ENCODE assay signal across 32 mouse cellular contexts in genomic region chr17:67681084-67681483, GRCm38 (mm10). TPM values are rescaled to one million over a fixed set of nuclear protein-coding genes. Genes with fewer than 3 reads are reported as not detected.
DNase-seq lines count a peak whose midpoint lies in the region; ATAC-seq and TF ChIP-seq lines count a peak whose summit lies in the region.
"Had no signal": no experiment of that assay in that cellular context is flagged by ENCODE, and none has a peak within 500 bp of the region (broad histone marks: within the 10 kb centered on the region; RNA-seq: fewer than 3 reads in every experiment).

No protein-coding gene starts in this region.

- H3K4me1 ChIP-seq in kidney, adult 2 months (ENCODE audit: control insufficient read depth, insufficient read depth, low read length): 0 out of 2 replicates have a peak, but pooled peaks cover 3% of the 10 kb centered on the region
- peaks cover 20% of the 10 kb centered on the region for H3K4me1 ChIP-seq in kidney, embryonic 16.5 days (ENCODE audit: insufficient read depth, low read length)
- H3K4me1 ChIP-seq in lung, postnatal 0 days (ENCODE audit: insufficient read depth, low read depth, low read length): no peaks in the 10 kb centered on the region
- H3K4me1 ChIP-seq: forebrain, embryonic 15.5 days; heart, embryonic 15.5 days; limb, embryonic 12.5 days; liver, embryonic 15.5 days; megakaryocyte, embryonic 14.5 days; midbrain, embryonic 13.5 days had no signal

- no peak for TF ChIP-seq EP300 in lung, postnatal 0 days (IDR thresholded peaks at IDR 0.05)

- H3K27me3 ChIP-seq in kidney, adult 2 months (replicated peaks; ENCODE audit: control insufficient read depth, insufficient read depth, low read length): no peaks in the 10 kb centered on the region; the same call in 1 of the 2 replicates
- no peaks in the 10 kb centered on the region for H3K27me3 ChIP-seq in kidney, embryonic 16.5 days (ENCODE audit: insufficient read depth, low read length)
- no peaks in the 10 kb centered on the region for H3K27me3 ChIP-seq in lung, postnatal 0 days (replicated peaks; ENCODE audit: insufficient read depth, low read length)
- H3K27me3 ChIP-seq: embryonic facial prominence, embryonic 13.5 days; forebrain, embryonic 15.5 days; heart, embryonic 15.5 days; limb, embryonic 12.5 days; liver, embryonic 15.5 days; megakaryocyte, embryonic 14.5 days; midbrain, embryonic 13.5 days; neural tube, embryonic 13.5 days had no signal

- no peaks in the 10 kb centered on the region for H3K9me3 ChIP-seq in kidney, embryonic 16.5 days (ENCODE audit: low read length)
- H3K9me3 ChIP-seq in lung, postnatal 0 days (ENCODE audit: low read length): no peaks in the 10 kb centered on the region
- H3K9me3 ChIP-seq: embryonic facial prominence, embryonic 13.5 days; forebrain, embryonic 10.5 days; forebrain, embryonic 15.5 days; heart, embryonic 10.5 days; heart, embryonic 15.5 days; limb, embryonic 12.5 days; liver, embryonic 15.5 days; midbrain, embryonic 13.5 days; neural tube, embryonic 13.5 days had no signal

- peak; percentile 26 for DNase-seq in kidney, adult 2 months
- DNase-seq in lung, postnatal 0 days (ENCODE audit: low spot score): peak; percentile 17
- no peak for DNase-seq in lung, postnatal 14 days
- peak; percentile 71 for DNase-seq in ZHBTc4 (ENCODE audit: low read depth, low spot score)
- no peak for DNase-seq in layer of hippocampus, adult 9-11 months
- DNase-seq: B cell, adult 2 months; cerebellum, adult 18-20 months; cerebellum, postnatal 10 days; gastrocnemius, postnatal 25 days; heart, adult 11 months; kidney, adult 8-10 months; thymus, postnatal 4 days had no signal

- no peaks in the 10 kb centered on the region for H3K36me3 ChIP-seq in kidney, adult 2 months (ENCODE audit: control insufficient read depth, insufficient read depth, low read length)
- no peaks in the 10 kb centered on the region for H3K36me3 ChIP-seq in kidney, embryonic 16.5 days (ENCODE audit: insufficient read depth, low read length)
- no peaks in the 10 kb centered on the region for H3K36me3 ChIP-seq in lung, postnatal 0 days (ENCODE audit: insufficient read depth, low read length)
- H3K36me3 ChIP-seq: embryonic facial prominence, embryonic 13.5 days; forebrain, embryonic 10.5 days; forebrain, embryonic 15.5 days; heart, embryonic 10.5 days; heart, embryonic 15.5 days; limb, embryonic 12.5 days; liver, embryonic 15.5 days; midbrain, embryonic 13.5 days; neural tube, embryonic 13.5 days had no signal

- 72% methylated on average over 6 of the region's 6 CpGs for WGBS in kidney, adult 2 months
- 57% methylated on average over 6 of the region's 6 CpGs for WGBS in kidney, embryonic 16.5 days
- 63% methylated on average over 6 of the region's 6 CpGs for WGBS in lung, postnatal 0 days

- H3K4me3 ChIP-seq in kidney, adult 2 months (ENCODE audit: insufficient read depth, low read depth, low read length): no peak overlapping the region
- no peak overlapping the region for H3K4me3 ChIP-seq in kidney, embryonic 16.5 days (ENCODE audit: low read length)
- H3K4me3 ChIP-seq in lung, postnatal 0 days (ENCODE audit: low read depth, low read length): no peak overlapping the region
- H3K4me3 ChIP-seq: embryonic facial prominence, embryonic 13.5 days; forebrain, embryonic 10.5 days; forebrain, embryonic 15.5 days; heart, embryonic 10.5 days; heart, embryonic 15.5 days; left cerebral cortex, adult 2 months; limb, embryonic 12.5 days; liver, embryonic 15.5 days; megakaryocyte, embryonic 14.5 days; midbrain, embryonic 13.5 days; neural tube, embryonic 13.5 days had no signal

- H3K27ac ChIP-seq in kidney, adult 2 months (ENCODE audit: insufficient read depth, low read depth, low read length): no peak overlapping the region
- H3K27ac ChIP-seq in kidney, embryonic 16.5 days (ENCODE audit: low read length): no peak overlapping the region
- no peak overlapping the region for H3K27ac ChIP-seq in lung, postnatal 0 days (ENCODE audit: low read length)
- H3K27ac ChIP-seq: embryonic facial prominence, embryonic 13.5 days; forebrain, embryonic 10.5 days; forebrain, embryonic 15.5 days; heart, embryonic 10.5 days; heart, embryonic 15.5 days; left cerebral cortex, adult 2 months; limb, embryonic 12.5 days; liver, embryonic 15.5 days; midbrain, embryonic 13.5 days; neural tube, embryonic 13.5 days had no signal

- no peak for ATAC-seq in kidney, embryonic 16.5 days (ENCODE audit: low FRiP score, low TSS enrichment)
- 0 out of 2 replicates have a peak, but pooled peaks have one; percentile 35 for ATAC-seq in lung, postnatal 0 days
- ATAC-seq: forebrain, embryonic 15.5 days; hindbrain, embryonic 16.5 days; midbrain, embryonic 13.5 days had no signal

- no peak for TF ChIP-seq CTCF in kidney, adult 2 months (conservative IDR thresholded peaks at IDR 0.05; ENCODE audit: insufficient read depth, insufficient read length, low read depth, low read length)
- TF ChIP-seq CTCF in lung, postnatal 0 days (IDR thresholded peaks at IDR 0.05): no peak

- TF ChIP-seq POLR2A in kidney, adult 2 months (IDR thresholded peaks at IDR 0.05; ENCODE audit: low read depth, low read length): no peak

- no peak overlapping the region for H3K9ac ChIP-seq in kidney, embryonic 16.5 days (replicated peaks; ENCODE audit: low read length)
- H3K9ac ChIP-seq in lung, postnatal 0 days (replicated peaks; ENCODE audit: low read depth): no peak overlapping the region
- H3K9ac ChIP-seq: embryonic facial prominence, embryonic 13.5 days; forebrain, embryonic 15.5 days; heart, embryonic 15.5 days; limb, embryonic 12.5 days; liver, embryonic 15.5 days; midbrain, embryonic 13.5 days; neural tube, embryonic 13.5 days had no signal

- H3K4me2 ChIP-seq in kidney, embryonic 16.5 days (replicated peaks; ENCODE audit: low read depth, low read length): no peak overlapping the region
- no peak overlapping the region for H3K4me2 ChIP-seq in lung, postnatal 0 days (replicated peaks; ENCODE audit: low read depth, low read length)
- H3K4me2 ChIP-seq: embryonic facial prominence, embryonic 13.5 days; forebrain, embryonic 15.5 days; heart, embryonic 15.5 days; limb, embryonic 12.5 days; liver, embryonic 15.5 days; midbrain, embryonic 13.5 days; neural tube, embryonic 13.5 days had no signal

RNA-seq across cellular contexts. Expression of gene Lama1, which starts 16.0 kb away (rescaled TPM):
- 8.1 and 11.4 TPM in 2 replicates for polyA plus RNA-seq in kidney, adult 2 months (2012; rRNA removed)
- 45.6 and 50.7 TPM in 2 replicates for polyA plus RNA-seq in kidney, embryonic 16.5 days (2015; fragmentation: Nextera tagmentation; extraction: Ambion mirVana)
- 0.56 and 0.80 TPM in 2 replicates for polyA plus RNA-seq in lung, postnatal 0 days (2015; fragmentation: Nextera tagmentation; extraction: Ambion mirVana)

RNA-seq across cellular contexts. Expression of gene Lrrc30, which starts 48.6 kb away (rescaled TPM):
- 0.94 TPM in 1 of 2 replicates, not detected in the other for polyA plus RNA-seq in kidney, adult 2 months (2012; rRNA removed)
- not detected in 2 replicates for polyA plus RNA-seq in kidney, embryonic 16.5 days (2015; fragmentation: Nextera tagmentation; extraction: Ambion mirVana)
- not detected in 2 replicates for polyA plus RNA-seq in lung, postnatal 0 days (2015; fragmentation: Nextera tagmentation; extraction: Ambion mirVana)
- polyA plus RNA-seq: brain, embryonic 14.5 days; forebrain, embryonic 10.5 days; forebrain, embryonic 15.5 days; frontal cortex, adult 2 months; heart, embryonic 15.5 days; hindbrain, embryonic 11.5 days; hindbrain, embryonic 16.5 days; intestine, embryonic 14.5 days; liver, adult 2 months; liver, embryonic 15.5 days; lung, embryonic 16.5 days; midbrain, embryonic 13.5 days; neural tube, embryonic 13.5 days; thymus, postnatal 0 days had no signal

Comparison
In these comparisons a context has a peak if more than half of its experiments do, and no peak if none do; other contexts are left out.
1. DNase-seq: peak in kidney, adult 2 months (single experiment), lung, postnatal 0 days (single experiment) and ZHBTc4 (single experiment); none in lung, postnatal 14 days (single experiment) and layer of hippocampus, adult 9-11 months (single experiment).